Mouse (Mus musculus): Measurements from ENCODE around the gene Nos1ap. TPM values are rescaled to one million over a fixed set of nuclear protein-coding genes. Genes with fewer than 3 reads are reported as not detected.

Nos1ap gene
- polyA plus RNA-seq, 1 experiment = 146 TPM

- Histone ChIP-seq H3K4me1 (ENCODE audit: control insufficient read depth, insufficient read depth, low read length) (peaks cover 18% of the 10 kb centered on the region), H3K27ac (ENCODE audit: insufficient read depth, low read length) (peak overlapping the region; percentile 61), H3K4me3 (ENCODE audit: insufficient read depth, low read length) (no peak overlapping the region)
- TF ChIP-seq CTCF (IDR thresholded peaks at IDR 0.05; ENCODE audit: extremely low read depth, insufficient read depth, low read length) = no peak
- TF ChIP-seq POLR2A (IDR thresholded peaks at IDR 0.05; ENCODE audit: extremely low read depth, insufficient read depth, low read length) = no peak
Measured at GRCm38 (mm10) chr1:170402682-170403081, 187.0 kb downstream of the Nos1ap start.

- Histone ChIP-seq H3K27ac (ENCODE audit: insufficient read depth, low read length) (no peak overlapping the region), H3K4me3 (ENCODE audit: insufficient read depth, low read length) (no peak overlapping the region), H3K4me1 (ENCODE audit: control insufficient read depth, insufficient read depth, low read length) (peaks cover 14% of the 10 kb centered on the region)
- TF ChIP-seq CTCF (IDR thresholded peaks at IDR 0.05; ENCODE audit: extremely low read depth, insufficient read depth, low read length) = no peak
- no peak for TF ChIP-seq POLR2A (IDR thresholded peaks at IDR 0.05; ENCODE audit: extremely low read depth, insufficient read depth, low read length)
Measured at GRCm38 (mm10) chr1:170398866-170399265, 190.8 kb downstream of the Nos1ap start.

- H3K27ac ChIP-seq (ENCODE audit: insufficient read depth, low read length) = no peak overlapping the region
- H3K4me1 ChIP-seq (ENCODE audit: control insufficient read depth, insufficient read depth, low read length) = no peaks in the 10 kb centered on the region; the same call in 1 of the 2 replicates
- H3K4me3 ChIP-seq (ENCODE audit: insufficient read depth, low read length) = no peak overlapping the region
- TF ChIP-seq CTCF (IDR thresholded peaks at IDR 0.05; ENCODE audit: extremely low read depth, insufficient read depth, low read length) (no peak), POLR2A (IDR thresholded peaks at IDR 0.05; ENCODE audit: extremely low read depth, insufficient read depth, low read length) (no peak)
Measured at GRCm38 (mm10) chr1:170395101-170395500, 194.6 kb downstream of the Nos1ap start.

- TF ChIP-seq POLR2A (IDR thresholded peaks at IDR 0.05; ENCODE audit: extremely low read depth, insufficient read depth, low read length) = no peak
- TF ChIP-seq CTCF (IDR thresholded peaks at IDR 0.05; ENCODE audit: extremely low read depth, insufficient read depth, low read length) = no peak
- H3K4me1 ChIP-seq (ENCODE audit: control insufficient read depth, insufficient read depth, low read length) = no peaks in the 10 kb centered on the region; the same call in 1 of the 2 replicates
- H3K27ac ChIP-seq (ENCODE audit: insufficient read depth, low read length) = no peak overlapping the region
- H3K4me3 ChIP-seq (ENCODE audit: insufficient read depth, low read length) = no peak overlapping the region
Measured at GRCm38 (mm10) chr1:170394641-170395040, 195.0 kb downstream of the Nos1ap start.

- H3K27ac ChIP-seq (ENCODE audit: insufficient read depth, low read length) = no peak overlapping the region
- no peak for TF ChIP-seq POLR2A (IDR thresholded peaks at IDR 0.05; ENCODE audit: extremely low read depth, insufficient read depth, low read length)
- TF ChIP-seq CTCF (IDR thresholded peaks at IDR 0.05; ENCODE audit: extremely low read depth, insufficient read depth, low read length) = no peak
- no peaks in the 10 kb centered on the region; the same call in 1 of the 2 replicates for H3K4me1 ChIP-seq (ENCODE audit: control insufficient read depth, insufficient read depth, low read length)
- no peak overlapping the region for H3K4me3 ChIP-seq (ENCODE audit: insufficient read depth, low read length)
Measured at GRCm38 (mm10) chr1:170392771-170393728, 196.6 kb downstream of the Nos1ap start.

- Histone ChIP-seq H3K4me1 (ENCODE audit: control insufficient read depth, insufficient read depth, low read length) (peaks cover 16% of the 10 kb centered on the region), H3K4me3 (ENCODE audit: insufficient read depth, low read length) (no peak overlapping the region), H3K27ac (ENCODE audit: insufficient read depth, low read length) (0 out of 2 replicates have a peak overlapping the region, but pooled peaks have one; percentile 9)
- TF ChIP-seq POLR2A (IDR thresholded peaks at IDR 0.05; ENCODE audit: extremely low read depth, insufficient read depth, low read length) (no peak), CTCF (IDR thresholded peaks at IDR 0.05; ENCODE audit: extremely low read depth, insufficient read depth, low read length) (no peak)
Measured at GRCm38 (mm10) chr1:170387180-170387912, 202.3 kb downstream of the Nos1ap start.

- TF ChIP-seq POLR2A (IDR thresholded peaks at IDR 0.05; ENCODE audit: extremely low read depth, insufficient read depth, low read length) = no peak
- TF ChIP-seq CTCF (IDR thresholded peaks at IDR 0.05; ENCODE audit: extremely low read depth, insufficient read depth, low read length) = no peak
- peaks cover 22% of the 10 kb centered on the region for H3K4me1 ChIP-seq (ENCODE audit: control insufficient read depth, insufficient read depth, low read length)
- no peak overlapping the region for H3K4me3 ChIP-seq (ENCODE audit: insufficient read depth, low read length)
- no peak overlapping the region for H3K27ac ChIP-seq (ENCODE audit: insufficient read depth, low read length)
Measured at GRCm38 (mm10) chr1:170385416-170385815, 204.2 kb downstream of the Nos1ap start.

GRCm38 (mm10) chr1:170383530-170383929, 206.1 kb downstream of the Nos1ap start:
- H3K4me3 ChIP-seq (ENCODE audit: insufficient read depth, low read length) = no peak overlapping the region
- TF ChIP-seq CTCF (IDR thresholded peaks at IDR 0.05; ENCODE audit: extremely low read depth, insufficient read depth, low read length) (no peak), POLR2A (IDR thresholded peaks at IDR 0.05; ENCODE audit: extremely low read depth, insufficient read depth, low read length) (no peak)
- H3K27ac ChIP-seq (ENCODE audit: insufficient read depth, low read length) = no peak overlapping the region
- H3K4me1 ChIP-seq (ENCODE audit: control insufficient read depth, insufficient read depth, low read length) = peaks cover 22% of the 10 kb centered on the region

GRCm38 (mm10) chr1:170381457-170381856, 208.2 kb downstream of the Nos1ap start:
- H3K27ac ChIP-seq (ENCODE audit: insufficient read depth, low read length) = no peak overlapping the region
- TF ChIP-seq POLR2A (IDR thresholded peaks at IDR 0.05; ENCODE audit: extremely low read depth, insufficient read depth, low read length) = no peak
- no peak for TF ChIP-seq CTCF (IDR thresholded peaks at IDR 0.05; ENCODE audit: extremely low read depth, insufficient read depth, low read length)
- H3K4me3 ChIP-seq (ENCODE audit: insufficient read depth, low read length) = no peak overlapping the region
- H3K4me1 ChIP-seq (ENCODE audit: control insufficient read depth, insufficient read depth, low read length) = peaks cover 14% of the 10 kb centered on the region
